Mouse (Mus musculus) retina, adult 2 months (tissue): ENCODE data around the gene 4930550C14Rik.

Source experiments
- DNase-seq: peaks from one replicate; pipeline ENCODE4 v3.0.0-alpha.2; 2012; ENCODE audit warnings: low read depth, low spot score

The 4930550C14Rik gene

GRCm38 (mm10) chr9:53402291-53402711 is at the start of gene 4930550C14Rik:
Gene 4930550C14Rik, plus strand, starts transcription at chr9:53402325.
- no peak for DNase-seq

GRCm38 (mm10) chr9:53353161-53353560 is 49.0 kb upstream of the 4930550C14Rik start:
- no peak for DNase-seq

- no peak for DNase-seq
Measured at GRCm38 (mm10) chr9:53356219-53357155, 45.6 kb upstream of the 4930550C14Rik start.

- no peak for DNase-seq
Measured at GRCm38 (mm10) chr9:53371339-53371738, 30.8 kb upstream of the 4930550C14Rik start.

GRCm38 (mm10) chr9:53375907-53376306 is 26.2 kb upstream of the 4930550C14Rik start:
- DNase-seq: no peak

- DNase-seq: no peak
Measured at GRCm38 (mm10) chr9:53376820-53377219, 25.3 kb upstream of the 4930550C14Rik start.

- DNase-seq: no peak
Measured at GRCm38 (mm10) chr9:53377597-53377996, 24.5 kb upstream of the 4930550C14Rik start.

GRCm38 (mm10) chr9:53378171-53378570 is 24.0 kb upstream of the 4930550C14Rik start:
- DNase-seq: no peak

GRCm38 (mm10) chr9:53380595-53380994 is 21.5 kb upstream of the 4930550C14Rik start:
- no peak for DNase-seq

- no peak for DNase-seq
Measured at GRCm38 (mm10) chr9:53381113-53381615, 21.0 kb upstream of the 4930550C14Rik start.

- peak; percentile 25 for DNase-seq
Measured at GRCm38 (mm10) chr9:53383951-53384866, 17.9 kb upstream of the 4930550C14Rik start, which contains the start of gene Kdelc2. Gene Kdelc2, plus strand, starts transcription at chr9:53384025.

- DNase-seq: no peak
Measured at GRCm38 (mm10) chr9:53384873-53385272, 17.3 kb upstream of the 4930550C14Rik start.

- no peak for DNase-seq
Measured at GRCm38 (mm10) chr9:53387431-53387830, 14.7 kb upstream of the 4930550C14Rik start.

GRCm38 (mm10) chr9:53389109-53389508 is 13.0 kb upstream of the 4930550C14Rik start:
- DNase-seq: no peak

GRCm38 (mm10) chr9:53390136-53390535 is 12.0 kb upstream of the 4930550C14Rik start:
- DNase-seq: no peak

GRCm38 (mm10) chr9:53397685-53398387 is 4.3 kb upstream of the 4930550C14Rik start:
- DNase-seq: no peak

- no peak for DNase-seq
Measured at GRCm38 (mm10) chr9:53398388-53398700, 3.8 kb upstream of the 4930550C14Rik start.

GRCm38 (mm10) chr9:53399537-53399936 is 2.6 kb upstream of the 4930550C14Rik start:
- DNase-seq: no peak

- no peak for DNase-seq
Measured at GRCm38 (mm10) chr9:53400696-53401095, 1.4 kb upstream of the 4930550C14Rik start.

- no peak for DNase-seq
Measured at GRCm38 (mm10) chr9:53401146-53401545, 979 bp upstream of the 4930550C14Rik start.

GRCm38 (mm10) chr9:53402991-53403390 is 866 bp downstream of the 4930550C14Rik start:
- no peak for DNase-seq
